Mouse (Mus musculus) heart, postnatal 0 days (tissue): Measurements from ENCODE around the gene Stambp.

ENCODE experiments used
- CTCF ChIP-seq: IDR thresholded peaks from 2 replicates; pipeline ENCODE4 v1.5.1; 2016; ENCODE audit warnings: antibody characterized with exemption, control low read depth, low read depth
- EP300 ChIP-seq: IDR thresholded peaks from 2 replicates; pipeline ENCODE4 v1.6.1; 2016; ENCODE audit warnings: antibody characterized with exemption, low read depth

GRCm38 (mm10) chr6:83619955-83620354, 47.4 kb upstream of the Stambp start:
- no peak for TF ChIP-seq CTCF
- TF ChIP-seq EP300, result no peak
